Mouse (Mus musculus) cerebellum, adult 2 months (tissue): ENCODE measurements around the gene Lyl1.

Experiments used
- CTCF ChIP-seq: fragments of 200-500 bp; IDR thresholded peaks from 2 replicates; pipeline ENCODE4 v1.5.1; 2011; ENCODE audit warnings: low read depth, mild to moderate bottlenecking, control low read depth, low read length, moderate library complexity, borderline replicate concordance; ENCODE audit not compliant: insufficient read depth
- POLR2A ChIP-seq: fragments of 200-500 bp; IDR thresholded peaks from 2 replicates; pipeline ENCODE4 v1.6.1; 2011; ENCODE audit warnings: low read length, control low read depth, borderline replicate concordance; ENCODE audit not compliant: insufficient read depth

- TF ChIP-seq CTCF (no peak), POLR2A (no peak)
Measured at GRCm38 (mm10) chr8:84706610-84707266, 5.5 kb downstream of the Lyl1 start.
